Mouse (Mus musculus): Measurements from ENCODE around the gene Fars2.
A peak's percentile ranks its signal among the peaks of the same experiment; 100 is the strongest.

Fars2 gene

GRCm38 (mm10) chr13:36527761-36528160, 410.5 kb downstream of the Fars2 start:
- no peaks in the 10 kb centered on the region for H3K27me3 ChIP-seq (ENCODE audit: control insufficient read depth, insufficient read depth, low read length, poor library complexity, severe bottlenecking)
- DNase-seq (ENCODE audit: low read depth, low spot score), result no peak
- no peaks in the 10 kb centered on the region for H3K36me3 ChIP-seq (ENCODE audit: control insufficient read depth, insufficient read depth, low read length, poor library complexity, severe bottlenecking)

- DNase-seq (ENCODE audit: low read depth, low spot score), result no peak
- Histone ChIP-seq H3K27me3 (ENCODE audit: control insufficient read depth, insufficient read depth, low read length, poor library complexity, severe bottlenecking) (no peaks in the 10 kb centered on the region), H3K36me3 (ENCODE audit: control insufficient read depth, insufficient read depth, low read length, poor library complexity, severe bottlenecking) (no peaks in the 10 kb centered on the region)
These were observed 411.1 kb downstream of the Fars2 start for GRCm38 (mm10) chr13:36528223-36528895.

GRCm38 (mm10) chr13:36529467-36530039, 412.3 kb downstream of the Fars2 start:
- H3K36me3 ChIP-seq (ENCODE audit: control insufficient read depth, insufficient read depth, low read length, poor library complexity, severe bottlenecking), result no peaks in the 10 kb centered on the region
- no peaks in the 10 kb centered on the region for H3K27me3 ChIP-seq (ENCODE audit: control insufficient read depth, insufficient read depth, low read length, poor library complexity, severe bottlenecking)
- DNase-seq (ENCODE audit: low read depth, low spot score), result no peak

GRCm38 (mm10) chr13:36530852-36531251, 413.6 kb downstream of the Fars2 start:
- Histone ChIP-seq H3K27me3 (ENCODE audit: control insufficient read depth, insufficient read depth, low read length, poor library complexity, severe bottlenecking) (no peaks in the 10 kb centered on the region), H3K36me3 (ENCODE audit: control insufficient read depth, insufficient read depth, low read length, poor library complexity, severe bottlenecking) (no peaks in the 10 kb centered on the region)
- no peak for DNase-seq (ENCODE audit: low read depth, low spot score)

- H3K36me3 ChIP-seq (ENCODE audit: control insufficient read depth, insufficient read depth, low read length, poor library complexity, severe bottlenecking), result no peaks in the 10 kb centered on the region
- no peaks in the 10 kb centered on the region for H3K27me3 ChIP-seq (ENCODE audit: control insufficient read depth, insufficient read depth, low read length, poor library complexity, severe bottlenecking)
- no peak for DNase-seq (ENCODE audit: low read depth, low spot score)
These were observed 414.7 kb downstream of the Fars2 start for GRCm38 (mm10) chr13:36531893-36532292.

- no peak for DNase-seq (ENCODE audit: low read depth, low spot score)
- H3K36me3 ChIP-seq (ENCODE audit: control insufficient read depth, insufficient read depth, low read length, poor library complexity, severe bottlenecking), result no peaks in the 10 kb centered on the region
- no peaks in the 10 kb centered on the region for H3K27me3 ChIP-seq (ENCODE audit: control insufficient read depth, insufficient read depth, low read length, poor library complexity, severe bottlenecking)
These were observed 415.9 kb downstream of the Fars2 start for GRCm38 (mm10) chr13:36533071-36533470.

GRCm38 (mm10) chr13:36533518-36533917, 416.3 kb downstream of the Fars2 start:
- no peak for DNase-seq (ENCODE audit: low read depth, low spot score)
- Histone ChIP-seq H3K27me3 (ENCODE audit: control insufficient read depth, insufficient read depth, low read length, poor library complexity, severe bottlenecking) (no peaks in the 10 kb centered on the region), H3K36me3 (ENCODE audit: control insufficient read depth, insufficient read depth, low read length, poor library complexity, severe bottlenecking) (no peaks in the 10 kb centered on the region)

- peak; percentile 24 for DNase-seq (ENCODE audit: low read depth, low spot score)
- no peaks in the 10 kb centered on the region for H3K27me3 ChIP-seq (ENCODE audit: control insufficient read depth, insufficient read depth, low read length, poor library complexity, severe bottlenecking)
- H3K36me3 ChIP-seq (ENCODE audit: control insufficient read depth, insufficient read depth, low read length, poor library complexity, severe bottlenecking), result no peaks in the 10 kb centered on the region
These were observed 416.8 kb downstream of the Fars2 start for GRCm38 (mm10) chr13:36533966-36534540.

- no peaks in the 10 kb centered on the region for H3K27me3 ChIP-seq (ENCODE audit: control insufficient read depth, insufficient read depth, low read length, poor library complexity, severe bottlenecking)
- no peak for DNase-seq (ENCODE audit: low read depth, low spot score)
- no peaks in the 10 kb centered on the region for H3K36me3 ChIP-seq (ENCODE audit: control insufficient read depth, insufficient read depth, low read length, poor library complexity, severe bottlenecking)
These were observed 420.4 kb downstream of the Fars2 start for GRCm38 (mm10) chr13:36537580-36537979.

- no peak for DNase-seq (ENCODE audit: low read depth, low spot score)
- H3K27me3 ChIP-seq (ENCODE audit: control insufficient read depth, insufficient read depth, low read length, poor library complexity, severe bottlenecking), result no peaks in the 10 kb centered on the region; the same call in 1 of the 2 replicates
These were observed 421.2 kb downstream of the Fars2 start for GRCm38 (mm10) chr13:36538385-36538784.

GRCm38 (mm10) chr13:36540231-36540630, 423.0 kb downstream of the Fars2 start:
- H3K27me3 ChIP-seq (ENCODE audit: control insufficient read depth, insufficient read depth, low read length, poor library complexity, severe bottlenecking), result no peaks in the 10 kb centered on the region; the same call in 1 of the 2 replicates
- no peak for DNase-seq (ENCODE audit: low read depth, low spot score)
- no peaks in the 10 kb centered on the region for H3K36me3 ChIP-seq (ENCODE audit: control insufficient read depth, insufficient read depth, low read length, poor library complexity, severe bottlenecking)

More at GRCm38 (mm10) chr13:36538385-36538784, 421.2 kb downstream of the Fars2 start:
- no peaks in the 10 kb centered on the region for H3K36me3 ChIP-seq (ENCODE audit: control insufficient read depth, insufficient read depth, low read length, poor library complexity, severe bottlenecking)

- DNase-seq (ENCODE audit: low read depth, low spot score), result no peak
- no peaks in the 10 kb centered on the region for H3K36me3 ChIP-seq (ENCODE audit: control insufficient read depth, insufficient read depth, low read length, poor library complexity, severe bottlenecking)
- no peaks in the 10 kb centered on the region; the same call in 1 of the 2 replicates for H3K27me3 ChIP-seq (ENCODE audit: control insufficient read depth, insufficient read depth, low read length, poor library complexity, severe bottlenecking)
These were observed 424.1 kb downstream of the Fars2 start for GRCm38 (mm10) chr13:36541287-36541780.

- no peaks in the 10 kb centered on the region for H3K27me3 ChIP-seq (ENCODE audit: control insufficient read depth, insufficient read depth, low read length, poor library complexity, severe bottlenecking)
- no peaks in the 10 kb centered on the region for H3K36me3 ChIP-seq (ENCODE audit: control insufficient read depth, insufficient read depth, low read length, poor library complexity, severe bottlenecking)
- DNase-seq (ENCODE audit: low read depth, low spot score), result no peak
These were observed 433.5 kb downstream of the Fars2 start for GRCm38 (mm10) chr13:36550694-36551093.

- Histone ChIP-seq H3K36me3 (ENCODE audit: control insufficient read depth, insufficient read depth, low read length, poor library complexity, severe bottlenecking) (no peaks in the 10 kb centered on the region), H3K27me3 (ENCODE audit: control insufficient read depth, insufficient read depth, low read length, poor library complexity, severe bottlenecking) (no peaks in the 10 kb centered on the region)
- DNase-seq (ENCODE audit: low read depth, low spot score), result no peak
These were observed 435.5 kb downstream of the Fars2 start for GRCm38 (mm10) chr13:36552522-36553246.

- no peaks in the 10 kb centered on the region for H3K36me3 ChIP-seq (ENCODE audit: control insufficient read depth, insufficient read depth, low read length, poor library complexity, severe bottlenecking)
- no peak for DNase-seq (ENCODE audit: low read depth, low spot score)
These were observed 436.0 kb downstream of the Fars2 start for GRCm38 (mm10) chr13:36553247-36553642.

More at GRCm38 (mm10) chr13:36553247-36553642, 436.0 kb downstream of the Fars2 start:
- no peaks in the 10 kb centered on the region for H3K27me3 ChIP-seq (ENCODE audit: control insufficient read depth, insufficient read depth, low read length, poor library complexity, severe bottlenecking)
